Mouse (Mus musculus) embryonic facial prominence, embryonic 12.5 days (tissue): ENCODE results near the gene Itgal. TPM values are rescaled to one million over a fixed set of nuclear protein-coding genes. Genes with fewer than 3 reads are reported as not detected.

Experiments
- ATAC-seq: fragments of 200-750 bp; cut with Nextera tagmentation; 2 replicates; pipeline ENCODE4 v1.8.0; 2017; ENCODE audit not compliant: insufficient number of reproducible peaks, insufficient read depth, low FRiP score, low TSS enrichment
- H3K27ac ChIP-seq: fragments of 300-500 bp; sonication (generic); 2 replicates; pipeline ENCODE4 v1.5.1; 2016; ENCODE audit warnings: mild to moderate bottlenecking
- H3K27me3 ChIP-seq: fragments of 300-500 bp; sonication (generic); 2 replicates; pipeline ENCODE4 v1.6.1; 2016; ENCODE audit warnings: mild to moderate bottlenecking, moderate library complexity
- H3K36me3 ChIP-seq: fragments of 300-500 bp; sonication (generic); 2 replicates; pipeline ENCODE4 v1.6.1; 2016; ENCODE audit warnings: mild to moderate bottlenecking
- H3K4me1 ChIP-seq: fragments of 300-500 bp; sonication (generic); 2 replicates; pipeline ENCODE4 v1.6.1; 2016
- H3K4me2 ChIP-seq: fragments of 300-500 bp; sonication (generic); replicated peaks from 2 replicates; pipeline ENCODE4 v1.6.1; 2016; ENCODE audit warnings: mild to moderate bottlenecking, moderate library complexity
- H3K4me3 ChIP-seq: fragments of 300-500 bp; sonication (generic); 2 replicates; pipeline ENCODE4 v1.5.1; 2016; ENCODE audit warnings: mild to moderate bottlenecking
- H3K9ac ChIP-seq: fragments of 300-500 bp; sonication (generic); 2 replicates; pipeline ENCODE4 v1.6.1; 2016; ENCODE audit warnings: mild to moderate bottlenecking, moderate library complexity
- H3K9me3 ChIP-seq: fragments of 300-500 bp; sonication (generic); 2 replicates; pipeline ENCODE4 v1.6.1; 2016; ENCODE audit warnings: mild to moderate bottlenecking, moderate library complexity
- WGBS: fragments of 180-500 bp; shearing (Covaris S2); methylation state at CpG from one replicate; pipeline ENCODE4 v1.1.7; 2016; 5-methylcytosine and 5-hydroxymethylcytosine counted together
- polyA plus RNA-seq: library from polyadenylated mRNA; unstranded; fragments of >200 nt; fragmentation: Nextera tagmentation; extraction: Ambion mirVana; gene quantifications from 2 replicates; pipeline ENCODE4 v1.2.1, GENCODE M21; 2016

Itgal gene
- polyA plus RNA-seq, 1 experiment from 2014 or later, result 0.91 TPM

- WGBS, result 82% methylated on average over 10 of the region's 10 CpGs
- H3K36me3 ChIP-seq, result no peaks in the 10 kb centered on the region
Observed at GRCm38 (mm10) chr7:127262218-127262961, 33.7 kb upstream of the Itgal start.

GRCm38 (mm10) chr7:127263526-127263925 lies 32.5 kb upstream of the Itgal start:
- 0 out of 2 replicates have a peak, but pooled peaks cover 6% of the 10 kb centered on the region for H3K4me1 ChIP-seq
- H3K9me3 ChIP-seq, result peaks cover 5% of the 10 kb centered on the region
- H3K4me2 ChIP-seq, result no peak overlapping the region
- H3K9ac ChIP-seq, result no peak overlapping the region
- H3K27ac ChIP-seq, result no peak overlapping the region
- no peaks in the 10 kb centered on the region for H3K36me3 ChIP-seq
- H3K4me3 ChIP-seq, result no peak overlapping the region
- 87% methylated on average over 3 of the region's 3 CpGs for WGBS
- ATAC-seq, result no peak
- H3K27me3 ChIP-seq, result no peaks in the 10 kb centered on the region

More at GRCm38 (mm10) chr7:127262218-127262961, 33.7 kb upstream of the Itgal start:
- Histone ChIP-seq H3K9me3 (no peaks in the 10 kb centered on the region), H3K27me3 (no peaks in the 10 kb centered on the region), H3K9ac (no peak overlapping the region), H3K27ac (no peak overlapping the region), H3K4me3 (no peak overlapping the region), H3K4me1 (0 out of 2 replicates have a peak, but pooled peaks cover 6% of the 10 kb centered on the region), H3K4me2 (no peak overlapping the region)
- no peak for ATAC-seq

GRCm38 (mm10) chr7:127270256-127270655 lies 25.8 kb upstream of the Itgal start:
- Histone ChIP-seq H3K9me3 (peaks cover 5% of the 10 kb centered on the region), H3K27me3 (no peaks in the 10 kb centered on the region), H3K27ac (no peak overlapping the region), H3K36me3 (peaks cover 24% of the 10 kb centered on the region), H3K9ac (no peak overlapping the region), H3K4me1 (peaks cover 13% of the 10 kb centered on the region; the same call in 1 of the 2 replicates), H3K4me2 (no peak overlapping the region), H3K4me3 (no peak overlapping the region)
- 90% methylated on average over 2 of the region's 2 CpGs for WGBS
- no peak for ATAC-seq

GRCm38 (mm10) chr7:127270666-127271065 lies 25.4 kb upstream of the Itgal start:
- no peak overlapping the region for H3K9ac ChIP-seq
- H3K9me3 ChIP-seq, result peaks cover 5% of the 10 kb centered on the region
- H3K27me3 ChIP-seq, result no peaks in the 10 kb centered on the region
- H3K36me3 ChIP-seq, result peaks cover 24% of the 10 kb centered on the region
- no peak for ATAC-seq
- peaks cover 13% of the 10 kb centered on the region; the same call in 1 of the 2 replicates for H3K4me1 ChIP-seq
- H3K27ac ChIP-seq, result no peak overlapping the region
- H3K4me3 ChIP-seq, result no peak overlapping the region
- 92% methylated on average over 5 of the region's 5 CpGs for WGBS
- no peak overlapping the region for H3K4me2 ChIP-seq

- Histone ChIP-seq H3K4me1 (peaks cover 13% of the 10 kb centered on the region; the same call in 1 of the 2 replicates), H3K4me3 (no peak overlapping the region), H3K27ac (no peak overlapping the region), H3K9ac (no peak overlapping the region), H3K27me3 (no peaks in the 10 kb centered on the region), H3K36me3 (peaks cover 24% of the 10 kb centered on the region), H3K4me2 (no peak overlapping the region), H3K9me3 (peaks cover 5% of the 10 kb centered on the region)
- WGBS, result 94% methylated on average over 4 of the region's 4 CpGs
- ATAC-seq, result no peak
Observed at GRCm38 (mm10) chr7:127271093-127271492, 25.0 kb upstream of the Itgal start.

GRCm38 (mm10) chr7:127272566-127272965 lies 23.5 kb upstream of the Itgal start:
- Histone ChIP-seq H3K4me3 (peak overlapping the region; percentile 84; the same call in 1 of the 2 replicates), H3K4me2 (peak overlapping the region; percentile 89; the same call in 1 of the 2 replicates), H3K9me3 (peaks cover 5% of the 10 kb centered on the region), H3K9ac (no peak overlapping the region), H3K4me1 (peaks cover 13% of the 10 kb centered on the region; the same call in 1 of the 2 replicates), H3K27me3 (no peaks in the 10 kb centered on the region), H3K36me3 (peaks cover 24% of the 10 kb centered on the region), H3K27ac (no peak overlapping the region)
- no peak for ATAC-seq
- WGBS, result 94% methylated on average over 15 of the region's 15 CpGs

- H3K27me3 ChIP-seq, result no peaks in the 10 kb centered on the region
- 18% methylated on average over 50 of the region's 50 CpGs for WGBS
- H3K4me2 ChIP-seq, result peak overlapping the region; percentile 89
- peak overlapping the region; percentile 84 for H3K4me3 ChIP-seq
- peaks cover 13% of the 10 kb centered on the region; the same call in 1 of the 2 replicates for H3K4me1 ChIP-seq
- peaks cover 24% of the 10 kb centered on the region for H3K36me3 ChIP-seq
- H3K9ac ChIP-seq, result peak overlapping the region; percentile 86
- H3K27ac ChIP-seq, result peak overlapping the region; percentile 84
- peak; percentile 45; the same call in 1 of the 2 replicates for ATAC-seq
- H3K9me3 ChIP-seq, result peaks cover 2% of the 10 kb centered on the region; the same call in 1 of the 2 replicates
Observed at GRCm38 (mm10) chr7:127273118-127273923, 22.7 kb upstream of the Itgal start.

- Histone ChIP-seq H3K9me3 (no peaks in the 10 kb centered on the region), H3K27me3 (no peaks in the 10 kb centered on the region), H3K27ac (peak within 1 kb of the TSS; percentile 84), H3K36me3 (peaks cover 22% of the 10 kb centered on the region), H3K4me2 (peak within 1 kb of the TSS; percentile 89), H3K4me1 (peaks cover 13% of the 10 kb centered on the region; the same call in 1 of the 2 replicates), H3K4me3 (peak within 1 kb of the TSS; percentile 84), H3K9ac (peak within 1 kb of the TSS; percentile 86)
- WGBS, result 2% methylated on average over 39 of the region's 39 CpGs
- ATAC-seq, result peak; percentile 74; the same call in 1 of the 2 replicates
Observed at GRCm38 (mm10) chr7:127273925-127274789, 21.9 kb upstream of the Itgal start, which contains the start of gene Sephs2. Gene Sephs2 (minus strand): TSS chr7:127274055.

GRCm38 (mm10) chr7:127276519-127276961 lies 19.5 kb upstream of the Itgal start:
- ATAC-seq, result no peak

GRCm38 (mm10) chr7:127278311-127278710 lies 17.7 kb upstream of the Itgal start:
- Histone ChIP-seq H3K36me3 (no peaks in the 10 kb centered on the region), H3K4me3 (no peak overlapping the region), H3K9me3 (no peaks in the 10 kb centered on the region), H3K27me3 (no peaks in the 10 kb centered on the region), H3K27ac (no peak overlapping the region), H3K4me1 (0 out of 2 replicates have a peak, but pooled peaks cover 5% of the 10 kb centered on the region), H3K4me2 (no peak overlapping the region), H3K9ac (0 out of 2 replicates have a peak overlapping the region, but pooled peaks have one; percentile 4)
- ATAC-seq, result no peak
- WGBS, result 23% methylated on average over 8 of the region's 8 CpGs

More at GRCm38 (mm10) chr7:127276519-127276961, 19.5 kb upstream of the Itgal start:
- Histone ChIP-seq H3K36me3 (peaks cover 9% of the 10 kb centered on the region), H3K9me3 (no peaks in the 10 kb centered on the region), H3K4me2 (no peak overlapping the region), H3K4me1 (peaks cover 13% of the 10 kb centered on the region; the same call in 1 of the 2 replicates), H3K9ac (no peak overlapping the region), H3K4me3 (no peak overlapping the region), H3K27me3 (no peaks in the 10 kb centered on the region), H3K27ac (no peak overlapping the region)
- WGBS, result 48% methylated on average over 5 of the region's 5 CpGs
